Comparison of ENCODE assay signal across 21 mouse cellular contexts in the genomic region with DNA sequence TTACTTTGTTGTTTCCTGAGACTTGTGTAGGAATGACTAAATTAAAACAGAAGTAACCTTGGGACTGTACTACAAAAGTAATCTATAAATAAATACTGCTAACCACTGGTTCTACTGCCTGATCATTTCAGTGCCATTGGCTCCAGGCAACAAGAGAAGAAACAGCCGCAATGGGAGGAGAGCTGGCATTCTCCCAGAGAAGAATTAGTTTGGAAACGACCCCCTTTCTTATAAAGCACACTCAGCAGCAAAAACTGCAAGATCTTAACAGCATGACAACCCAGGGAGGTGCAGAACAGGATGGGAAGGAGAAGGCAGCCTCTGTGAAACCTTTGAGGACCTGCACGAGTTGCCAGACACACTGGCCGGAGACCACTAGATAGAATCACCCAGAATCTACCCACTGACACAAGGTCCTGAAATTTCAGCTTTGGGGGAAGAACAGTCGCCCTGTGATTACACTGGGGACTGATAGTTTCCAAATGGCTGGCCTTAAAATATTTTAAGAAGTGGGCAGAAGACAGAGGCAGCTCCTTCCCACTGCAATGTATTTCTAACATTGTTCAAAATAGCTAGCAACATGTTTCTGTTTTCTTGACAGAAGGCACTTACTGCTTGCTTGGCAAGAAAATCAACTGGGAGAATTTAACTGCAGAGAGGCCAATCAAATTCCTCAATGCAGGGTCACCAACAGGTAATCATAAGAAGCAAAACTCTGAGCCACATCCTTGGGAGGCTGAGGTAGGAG. TPM values are rescaled to one million over a fixed set of nuclear protein-coding genes. Genes with fewer than 3 reads are reported as not detected.
A peak's percentile ranks its signal among the peaks of the same experiment; 100 is the strongest.
DNase-seq lines count a peak whose midpoint lies in the region; ATAC-seq and TF ChIP-seq lines count a peak whose summit lies in the region.
"Had no signal": no experiment of that assay in that cellular context is flagged by ENCODE, and none has a peak within 500 bp of the region (broad histone marks: within the 10 kb centered on the region; RNA-seq: fewer than 3 reads in every experiment).

No protein-coding gene starts in this region.

- 85% methylated on average over 5 of the region's 5 CpGs for WGBS in hindbrain, embryonic 13.5 days
- WGBS in hindbrain, embryonic 16.5 days = 70% methylated on average over 5 of the region's 5 CpGs
- 49% methylated on average over 5 of the region's 5 CpGs for WGBS in embryonic facial prominence, embryonic 15.5 days

- H3K9ac ChIP-seq in hindbrain, embryonic 13.5 days = no peak overlapping the region
- no peak overlapping the region for H3K9ac ChIP-seq in hindbrain, embryonic 16.5 days (ENCODE audit: low read depth, low read length)
- H3K9ac ChIP-seq in embryonic facial prominence, embryonic 15.5 days = no peak overlapping the region
- H3K9ac ChIP-seq: liver, embryonic 13.5 days; lung, embryonic 14.5 days; stomach, embryonic 15.5 days had no signal

- intact Hi-C loops in left cerebral cortex, postnatal 25 days (cut with DNase I) = loop anchor here (1.0 kb wide), 1 partner anchor 28 kb away; a partner anchor contains a TSS

- TF ChIP-seq CTCF in brain, embryonic 14.5 days (IDR thresholded peaks at IDR 0.05; ENCODE audit: borderline replicate concordance, extremely low read depth, insufficient read depth, insufficient read length) = no peak

- TF ChIP-seq POLR2A in brain, embryonic 14.5 days (IDR thresholded peaks at IDR 0.05; ENCODE audit: borderline replicate concordance, extremely low read depth, insufficient read depth, insufficient read length, poor library complexity, severe bottlenecking) = no peak

- H3K4me2 ChIP-seq in hindbrain, embryonic 13.5 days = no peak overlapping the region
- H3K4me2 ChIP-seq in hindbrain, embryonic 16.5 days (ENCODE audit: low read length) = no peak overlapping the region
- no peak overlapping the region for H3K4me2 ChIP-seq in embryonic facial prominence, embryonic 15.5 days (replicated peaks)
- H3K4me2 ChIP-seq: liver, embryonic 13.5 days; lung, embryonic 14.5 days; stomach, embryonic 15.5 days had no signal

- no peaks in the 10 kb centered on the region for H3K9me3 ChIP-seq in hindbrain, embryonic 13.5 days
- no peaks in the 10 kb centered on the region for H3K9me3 ChIP-seq in hindbrain, embryonic 16.5 days (ENCODE audit: control insufficient read depth, low read length)
- H3K9me3 ChIP-seq in embryonic facial prominence, embryonic 15.5 days (replicated peaks) = no peaks in the 10 kb centered on the region
- H3K9me3 ChIP-seq: liver, embryonic 13.5 days; midbrain, embryonic 10.5 days; stomach, embryonic 15.5 days had no signal

- DNase-seq in left cerebral cortex, postnatal 25 days (ENCODE audit: low spot score in 2 of 2) = peak; percentile 23 to 81
- no peak for DNase-seq in left cerebral cortex, adult 8-10 months (ENCODE audit: low spot score in 2 of 2)
- peak; percentile 29 for DNase-seq in brain, embryonic 14.5 days (ENCODE audit: low read depth)
- no peak for DNase-seq in ovary, postnatal 10 days (ENCODE audit: low spot score)
- DNase-seq: adrenal gland, postnatal 36 days; cerebellum, adult 8-10 months; gastrocnemius, postnatal 14 days; heart, adult 2 months; heart, postnatal 4 days; kidney, adult 18-20 months; liver, embryonic 13.5 days; lung, embryonic 14.5 days; thymus, adult 18-20 months had no signal

- no peak for ATAC-seq in hindbrain, embryonic 13.5 days (ENCODE audit: low FRiP score)
- ATAC-seq in hindbrain, embryonic 16.5 days = no peak
- ATAC-seq in embryonic facial prominence, embryonic 15.5 days (ENCODE audit: insufficient number of reproducible peaks, low FRiP score, low TSS enrichment, low read depth) = no peak
- ATAC-seq: forebrain, embryonic 16.5 days had no signal

- no peaks in the 10 kb centered on the region for H3K27me3 ChIP-seq in hindbrain, embryonic 13.5 days
- no peaks in the 10 kb centered on the region for H3K27me3 ChIP-seq in hindbrain, embryonic 16.5 days (replicated peaks; ENCODE audit: control insufficient read depth, insufficient read depth, low read length)
- no peaks in the 10 kb centered on the region for H3K27me3 ChIP-seq in embryonic facial prominence, embryonic 15.5 days
- H3K27me3 ChIP-seq: liver, embryonic 13.5 days; stomach, embryonic 15.5 days had no signal

- H3K4me1 ChIP-seq in hindbrain, embryonic 13.5 days (replicated peaks) = no peaks in the 10 kb centered on the region
- H3K4me1 ChIP-seq in hindbrain, embryonic 16.5 days (ENCODE audit: control insufficient read depth, insufficient read depth, low read depth, low read length) = no peaks in the 10 kb centered on the region
- peaks cover 6% of the 10 kb centered on the region; the same call in 1 of the 2 replicates for H3K4me1 ChIP-seq in embryonic facial prominence, embryonic 15.5 days
- H3K4me1 ChIP-seq: liver, embryonic 13.5 days; midbrain, embryonic 10.5 days had no signal

- H3K36me3 ChIP-seq in hindbrain, embryonic 13.5 days = peaks cover 61% of the 10 kb centered on the region
- H3K36me3 ChIP-seq in hindbrain, embryonic 16.5 days (ENCODE audit: control insufficient read depth, insufficient read depth, low read length) = peaks cover 12% of the 10 kb centered on the region
- H3K36me3 ChIP-seq in embryonic facial prominence, embryonic 15.5 days = peaks cover 46% of the 10 kb centered on the region

- H3K4me3 ChIP-seq in hindbrain, embryonic 13.5 days = no peak overlapping the region
- H3K4me3 ChIP-seq in hindbrain, embryonic 16.5 days (ENCODE audit: low read length) = no peak overlapping the region
- no peak overlapping the region for H3K4me3 ChIP-seq in embryonic facial prominence, embryonic 15.5 days (replicated peaks)
- H3K4me3 ChIP-seq: heart, adult 2 months; liver, embryonic 13.5 days; midbrain, embryonic 10.5 days; stomach, embryonic 15.5 days had no signal

- H3K27ac ChIP-seq in hindbrain, embryonic 13.5 days = 0 out of 2 replicates have a peak overlapping the region, but pooled peaks have one; percentile 23
- H3K27ac ChIP-seq in hindbrain, embryonic 16.5 days (ENCODE audit: low read depth, low read length) = no peak overlapping the region
- 0 out of 2 replicates have a peak overlapping the region, but pooled peaks have one; percentile 17 for H3K27ac ChIP-seq in embryonic facial prominence, embryonic 15.5 days (replicated peaks)
- H3K27ac ChIP-seq: heart, adult 2 months; kidney, postnatal 0 days; liver, embryonic 13.5 days; macrophage; midbrain, embryonic 10.5 days; stomach, embryonic 15.5 days had no signal

RNA-seq across cellular contexts. Expression of a gene that starts 28.4 kb away (rescaled TPM):
- polyA plus RNA-seq in hindbrain, embryonic 13.5 days (2015; fragmentation: Nextera tagmentation; extraction: Ambion mirVana) = 10.0 and 13.0 TPM in 2 replicates
- polyA plus RNA-seq in hindbrain, embryonic 16.5 days (2015; fragmentation: Nextera tagmentation; extraction: Ambion mirVana) = 13.0 and 13.1 TPM in 2 replicates
- 10 to 100 TPM; 72.7 to 80.8 TPM for total RNA-seq in left cerebral cortex, postnatal 25 days (2021)
- total RNA-seq in left cerebral cortex, adult 8-10 months (2022) = 10 to 100 TPM; 54.0 to 59.0 (median 55.3) TPM
- 11.6 and 25.1 TPM in 2 replicates for polyA plus RNA-seq in brain, embryonic 14.5 days (2012; rRNA removed)
- 37.5 and 40.2 TPM in 2 replicates for polyA plus RNA-seq in embryonic facial prominence, embryonic 15.5 days (2015; fragmentation: Nextera tagmentation; extraction: Ambion mirVana)

RNA-seq across cellular contexts. Expression of a gene that starts 32.0 kb away (rescaled TPM):
- 30.0 and 30.4 TPM in 2 replicates for polyA plus RNA-seq in hindbrain, embryonic 13.5 days (2015; fragmentation: Nextera tagmentation; extraction: Ambion mirVana)
- polyA plus RNA-seq in hindbrain, embryonic 16.5 days (2015; fragmentation: Nextera tagmentation; extraction: Ambion mirVana) = 29.1 and 29.9 TPM in 2 replicates
- 10 to 100 TPM; 34.6 to 36.2 TPM for total RNA-seq in left cerebral cortex, postnatal 25 days (2021)
- 10 to 100 TPM; 37.7 to 41.7 (median 38.8) TPM for total RNA-seq in left cerebral cortex, adult 8-10 months (2022)
- 36.5 and 40.1 TPM in 2 replicates for polyA plus RNA-seq in brain, embryonic 14.5 days (2012; rRNA removed)
- 32.9 and 34.7 TPM in 2 replicates for polyA plus RNA-seq in embryonic facial prominence, embryonic 15.5 days (2015; fragmentation: Nextera tagmentation; extraction: Ambion mirVana)

RNA-seq across cellular contexts. Expression of a gene that starts 32.0 kb away (rescaled TPM):
- 24.5 and 25.6 TPM in 2 replicates for polyA plus RNA-seq in hindbrain, embryonic 13.5 days (2015; fragmentation: Nextera tagmentation; extraction: Ambion mirVana)
- 22.6 and 23.7 TPM in 2 replicates for polyA plus RNA-seq in hindbrain, embryonic 16.5 days (2015; fragmentation: Nextera tagmentation; extraction: Ambion mirVana)
- total RNA-seq in left cerebral cortex, postnatal 25 days (2021) = 10 to 100 TPM; 77.2 to 79.4 TPM
- total RNA-seq in left cerebral cortex, adult 8-10 months (2022) = 10 to 100 TPM; 80.3 to 96.1 (median 90.3) TPM
- 26.6 and 43.7 TPM in 2 replicates for polyA plus RNA-seq in brain, embryonic 14.5 days (2012; rRNA removed)
- 12.3 and 14.4 TPM in 2 replicates for polyA plus RNA-seq in embryonic facial prominence, embryonic 15.5 days (2015; fragmentation: Nextera tagmentation; extraction: Ambion mirVana)

Comparison
In these comparisons a context has a peak if more than half of its experiments do, and no peak if none do; other contexts are left out.
1. DNase-seq: peak in left cerebral cortex, postnatal 25 days (2 of 2) and brain, embryonic 14.5 days (single experiment); none in left cerebral cortex, adult 8-10 months (0 of 2) and ovary, postnatal 10 days (single experiment).